Mouse (Mus musculus): Measurements from ENCODE around the gene Anks1b.

GRCm38 (mm10) chr10:89838834-89839233, 34.5 kb upstream of the Anks1b start:
- TF ChIP-seq CTCF (IDR thresholded peaks at IDR 0.05; ENCODE audit: control insufficient read depth, insufficient read depth, insufficient replicate concordance, low read depth, low read length), result no peak
- TF ChIP-seq POLR2A (IDR thresholded peaks at IDR 0.05; ENCODE audit: control insufficient read depth, low read depth, low read length), result no peak

Data from testis, adult 2 months (tissue).